Mouse (Mus musculus) megakaryocyte, embryonic 14.5 days (primary cell): Measurements from ENCODE around the gene Tubb4b.

ENCODE experiments used
- FLI1 ChIP-seq: IDR thresholded peaks from 2 replicates; pipeline ENCODE4 v1.6.1; 2012; ENCODE audit warnings: low read length, inconsistent platforms, mixed read lengths
- GATA1 ChIP-seq: IDR thresholded peaks from 3 replicates; pipeline ENCODE4 v1.6.1; 2012; ENCODE audit warnings: mixed read lengths, low read length, inconsistent platforms, borderline replicate concordance

GRCm38 (mm10) chr2:25186575-25186930 lies 37.9 kb downstream of the Tubb4b start:
- TF ChIP-seq GATA1 (no peak), FLI1 (no peak)
